Mouse (Mus musculus): ENCODE data around the gene Wfdc8. TPM values are rescaled to one million over a fixed set of nuclear protein-coding genes. Genes with fewer than 3 reads are reported as not detected.

The Wfdc8 gene
- polyA plus RNA-seq, 1 experiment from 2014 or later: not detected

DNA sequence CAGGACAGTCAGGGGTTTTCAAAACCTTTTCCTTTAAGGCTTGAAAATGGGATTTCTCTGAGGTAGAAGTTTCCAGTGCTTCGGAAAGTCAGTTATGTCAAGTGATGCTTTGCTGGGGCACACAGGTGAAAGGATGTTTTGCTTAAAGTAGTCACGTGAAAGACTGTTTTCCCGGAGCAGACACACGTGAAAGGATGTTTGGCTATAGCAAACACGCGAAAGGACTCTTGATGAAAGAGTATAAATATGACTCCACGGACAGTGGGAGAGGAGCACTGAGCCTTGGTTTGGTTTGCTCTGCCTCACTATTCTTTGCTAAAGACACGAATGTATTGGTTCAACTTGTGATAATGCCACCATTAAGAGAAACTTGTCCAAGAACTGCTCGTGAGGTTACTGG, 61.9 kb downstream of the Wfdc8 start:
- no peaks in the 10 kb centered on the region for H3K27me3 ChIP-seq (ENCODE audit: control insufficient read depth, insufficient read depth, low read length)
- ATAC-seq (replicated peaks; ENCODE audit: low FRiP score): no peak
- DNase-seq (ENCODE audit: low spot score): no peak
- no peak overlapping the region for H3K27ac ChIP-seq (ENCODE audit: low read depth, low read length)
- no peak overlapping the region for H3K9ac ChIP-seq (ENCODE audit: low read length)
- 0 out of 2 replicates have a peak, but pooled peaks cover 3% of the 10 kb centered on the region for H3K4me1 ChIP-seq (replicated peaks; ENCODE audit: control insufficient read depth, insufficient read depth, low read length)
- WGBS: 89% methylated on average over 9 of the region's 9 CpGs
- H3K36me3 ChIP-seq (ENCODE audit: control insufficient read depth, insufficient read depth, low read length): no peaks in the 10 kb centered on the region
- H3K9me3 ChIP-seq (ENCODE audit: control insufficient read depth, low read length): no peaks in the 10 kb centered on the region
- no peak overlapping the region for H3K4me3 ChIP-seq (ENCODE audit: low read depth, low read length)
- H3K4me2 ChIP-seq (ENCODE audit: low read depth, low read length, severe bottlenecking): no peak overlapping the region

DNA sequence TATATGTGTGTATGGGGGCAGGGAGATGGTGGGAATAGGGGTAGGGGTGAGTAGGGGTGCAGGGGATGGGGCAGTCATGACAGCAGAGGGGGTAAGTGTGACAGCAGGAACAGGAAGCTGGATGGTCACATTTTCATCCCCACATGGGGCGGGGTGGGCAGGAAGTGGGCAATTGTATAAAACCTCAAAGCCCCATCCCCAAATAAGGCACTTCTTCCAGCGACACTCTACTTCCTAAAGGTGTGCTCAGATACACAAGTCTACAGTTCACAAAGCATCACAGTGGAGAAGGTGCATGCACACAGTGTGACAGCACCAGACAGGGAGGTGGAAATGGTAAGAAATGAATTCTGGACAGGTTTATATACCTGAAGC, 62.5 kb downstream of the Wfdc8 start:
- ATAC-seq (replicated peaks; ENCODE audit: low FRiP score) (no peak), DNase-seq (ENCODE audit: low spot score) (no peak)
- Histone ChIP-seq H3K9me3 (ENCODE audit: control insufficient read depth, low read length) (no peaks in the 10 kb centered on the region), H3K9ac (ENCODE audit: low read length) (no peak overlapping the region), H3K36me3 (ENCODE audit: control insufficient read depth, insufficient read depth, low read length) (no peaks in the 10 kb centered on the region), H3K4me3 (ENCODE audit: low read depth, low read length) (no peak overlapping the region), H3K4me2 (ENCODE audit: low read depth, low read length, severe bottlenecking) (no peak overlapping the region), H3K27me3 (ENCODE audit: control insufficient read depth, insufficient read depth, low read length) (no peaks in the 10 kb centered on the region), H3K27ac (ENCODE audit: low read depth, low read length) (no peak overlapping the region), H3K4me1 (replicated peaks; ENCODE audit: control insufficient read depth, insufficient read depth, low read length) (0 out of 2 replicates have a peak, but pooled peaks cover 3% of the 10 kb centered on the region)
- 73% methylated on average over 2 of the region's 2 CpGs for WGBS

DNA sequence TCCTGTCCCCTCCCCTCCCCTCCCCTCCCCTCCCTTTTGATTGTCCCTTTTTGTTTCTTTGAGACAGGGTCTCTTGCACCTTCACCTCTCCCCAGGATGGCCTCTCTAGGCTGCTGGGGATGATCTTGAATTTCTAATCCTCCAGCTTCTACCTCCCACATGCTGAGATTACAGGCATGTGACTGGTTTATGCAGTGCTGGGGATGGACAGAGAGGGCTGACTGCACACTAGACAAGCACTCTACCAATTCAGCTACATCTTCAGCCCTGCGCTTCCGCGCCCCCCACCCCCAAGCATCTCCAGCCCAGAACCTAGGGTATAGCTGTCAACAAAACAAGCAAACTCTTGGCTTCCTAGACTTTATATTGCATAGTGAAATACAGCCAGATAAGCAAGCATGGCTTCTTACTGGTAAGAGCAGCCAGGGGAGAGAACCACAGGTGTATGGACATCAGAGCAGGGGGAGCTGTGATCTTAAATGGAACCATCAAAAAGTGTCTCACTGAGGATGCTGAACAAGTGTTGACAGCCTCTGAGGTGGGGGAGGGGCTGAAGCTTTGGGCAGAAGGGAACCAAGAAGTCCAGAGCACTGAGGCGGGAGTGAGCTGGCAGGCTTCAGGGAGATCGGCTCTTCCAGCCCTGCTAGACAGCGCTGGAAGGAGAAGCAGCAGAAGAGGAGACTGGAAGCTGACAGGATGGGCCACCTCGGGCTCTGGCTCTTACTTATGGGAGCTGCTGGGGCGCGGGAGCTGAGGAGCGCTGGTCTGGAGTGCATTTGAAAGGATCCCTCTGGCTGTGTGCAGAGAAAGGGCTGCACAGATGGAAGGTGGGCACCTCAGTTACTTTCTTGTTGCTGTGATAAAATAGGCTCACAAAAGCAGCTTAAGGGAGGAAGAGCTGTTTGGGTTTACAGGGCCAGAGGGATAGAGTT, 63.2 kb downstream of the Wfdc8 start:
- 19% methylated on average over 10 of the region's 10 CpGs for WGBS
- DNase-seq (ENCODE audit: low spot score) (peak; percentile 54), ATAC-seq (replicated peaks; ENCODE audit: low FRiP score) (no peak)
- H3K27ac ChIP-seq (ENCODE audit: low read depth, low read length): no peak overlapping the region
- H3K9ac ChIP-seq (ENCODE audit: low read length): peak overlapping the region; percentile 23; the same call in 1 of the 2 replicates
- no peaks in the 10 kb centered on the region for H3K36me3 ChIP-seq (ENCODE audit: control insufficient read depth, insufficient read depth, low read length)
- no peaks in the 10 kb centered on the region for H3K9me3 ChIP-seq (ENCODE audit: control insufficient read depth, low read length)
- no peaks in the 10 kb centered on the region for H3K27me3 ChIP-seq (ENCODE audit: control insufficient read depth, insufficient read depth, low read length)
- H3K4me3 ChIP-seq (ENCODE audit: low read depth, low read length): no peak overlapping the region
- no peak overlapping the region for H3K4me2 ChIP-seq (ENCODE audit: low read depth, low read length, severe bottlenecking)
- 0 out of 2 replicates have a peak, but pooled peaks cover 3% of the 10 kb centered on the region for H3K4me1 ChIP-seq (replicated peaks; ENCODE audit: control insufficient read depth, insufficient read depth, low read length)

DNA sequence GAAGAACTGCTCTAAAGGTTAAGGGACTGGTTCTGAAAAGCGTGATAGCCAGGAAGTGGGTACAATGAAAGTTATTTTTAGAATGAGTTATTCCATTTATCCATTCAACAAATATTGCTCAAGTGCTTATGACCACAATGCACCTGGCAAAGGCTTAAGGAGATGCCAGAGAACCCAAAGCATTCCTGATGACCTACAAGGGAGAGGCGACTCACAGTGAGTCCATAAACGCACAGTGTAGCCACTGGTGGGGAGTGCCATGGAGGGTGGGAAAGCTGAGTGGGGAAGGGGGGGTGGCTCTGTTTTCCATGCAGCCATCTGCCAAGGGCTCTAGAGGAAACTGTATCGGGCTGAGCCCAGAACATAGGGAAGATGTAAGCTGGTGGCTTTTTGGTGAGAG, 64.1 kb downstream of the Wfdc8 start:
- H3K27me3 ChIP-seq (ENCODE audit: control insufficient read depth, insufficient read depth, low read length): no peaks in the 10 kb centered on the region
- H3K4me3 ChIP-seq (ENCODE audit: low read depth, low read length): no peak overlapping the region
- H3K9ac ChIP-seq (ENCODE audit: low read length): no peak overlapping the region
- H3K36me3 ChIP-seq (ENCODE audit: control insufficient read depth, insufficient read depth, low read length): no peaks in the 10 kb centered on the region
- H3K9me3 ChIP-seq (ENCODE audit: control insufficient read depth, low read length): no peaks in the 10 kb centered on the region
- 0 out of 2 replicates have a peak, but pooled peaks cover 3% of the 10 kb centered on the region for H3K4me1 ChIP-seq (replicated peaks; ENCODE audit: control insufficient read depth, insufficient read depth, low read length)
- no peak overlapping the region for H3K4me2 ChIP-seq (ENCODE audit: low read depth, low read length, severe bottlenecking)
- WGBS: 46% methylated on average over 4 of the region's 4 CpGs
- no peak for DNase-seq (ENCODE audit: low spot score)
- no peak overlapping the region for H3K27ac ChIP-seq (ENCODE audit: low read depth, low read length)
- ATAC-seq (replicated peaks; ENCODE audit: low FRiP score): no peak

Other genes with a start within 250 kb of the Wfdc8 start
- gene Slpi, start 224.5 kb downstream of the Wfdc8 start, polyA plus RNA-seq (2014; fragmentation: Nextera tagmentation; extraction: Ambion mirVana): 0.31 and 0.32 TPM in 2 replicates
- gene Rbpjl, start 210.5 kb downstream of the Wfdc8 start, polyA plus RNA-seq (2014; fragmentation: Nextera tagmentation; extraction: Ambion mirVana): not detected in 2 replicates
- gene Matn4, start 208.5 kb downstream of the Wfdc8 start, polyA plus RNA-seq (2014; fragmentation: Nextera tagmentation; extraction: Ambion mirVana): not detected in 2 replicates
- 15.3 and 15.9 TPM in 2 replicates for gene Sdc4, start 169.7 kb downstream of the Wfdc8 start, polyA plus RNA-seq (2014; fragmentation: Nextera tagmentation; extraction: Ambion mirVana)
- 63.4 and 71.2 TPM in 2 replicates for gene Sys1, start 156.7 kb downstream of the Wfdc8 start, polyA plus RNA-seq (2014; fragmentation: Nextera tagmentation; extraction: Ambion mirVana)
- 3.2 and 7.3 TPM in 2 replicates for gene Gm20458, start 152.7 kb downstream of the Wfdc8 start, polyA plus RNA-seq (2014; fragmentation: Nextera tagmentation; extraction: Ambion mirVana)
- gene Trp53tg5, start 139.9 kb downstream of the Wfdc8 start, polyA plus RNA-seq (2014; fragmentation: Nextera tagmentation; extraction: Ambion mirVana): not detected in 2 replicates
- gene Dbndd2, start 127.5 kb downstream of the Wfdc8 start, polyA plus RNA-seq (2014; fragmentation: Nextera tagmentation; extraction: Ambion mirVana): 3.4 and 3.6 TPM in 2 replicates
- 51.3 and 60.3 TPM in 2 replicates for gene Pigt, start 116.1 kb downstream of the Wfdc8 start, polyA plus RNA-seq (2014; fragmentation: Nextera tagmentation; extraction: Ambion mirVana)
- gene Wfdc2, start 51.2 kb downstream of the Wfdc8 start, polyA plus RNA-seq (2014; fragmentation: Nextera tagmentation; extraction: Ambion mirVana): 35.1 and 44.4 TPM in 2 replicates
- gene Spint3, start 40.2 kb downstream of the Wfdc8 start, polyA plus RNA-seq (2014; fragmentation: Nextera tagmentation; extraction: Ambion mirVana): not detected in 2 replicates
- gene Wfdc6a, start 28.2 kb downstream of the Wfdc8 start, polyA plus RNA-seq (2014; fragmentation: Nextera tagmentation; extraction: Ambion mirVana): not detected in 2 replicates
- gene Eppin, start 20.0 kb downstream of the Wfdc8 start, polyA plus RNA-seq (2014; fragmentation: Nextera tagmentation; extraction: Ambion mirVana): not detected in 2 replicates
- gene Wfdc6b, start 104 bp downstream of the Wfdc8 start, polyA plus RNA-seq (2014; fragmentation: Nextera tagmentation; extraction: Ambion mirVana): not detected in 2 replicates
- not detected in 2 replicates for gene Wfdc16, start 25.2 kb upstream of the Wfdc8 start, polyA plus RNA-seq (2014; fragmentation: Nextera tagmentation; extraction: Ambion mirVana)
- gene Wfdc10, start 42.4 kb upstream of the Wfdc8 start, polyA plus RNA-seq (2014; fragmentation: Nextera tagmentation; extraction: Ambion mirVana): not detected in 2 replicates
- gene Wfdc9, start 43.0 kb upstream of the Wfdc8 start, polyA plus RNA-seq (2014; fragmentation: Nextera tagmentation; extraction: Ambion mirVana): not detected in 2 replicates
- not detected in 2 replicates for gene Wfdc11, start 60.5 kb upstream of the Wfdc8 start, polyA plus RNA-seq (2014; fragmentation: Nextera tagmentation; extraction: Ambion mirVana)
- not detected in 2 replicates for gene Wfdc13, start 71.5 kb upstream of the Wfdc8 start, polyA plus RNA-seq (2014; fragmentation: Nextera tagmentation; extraction: Ambion mirVana)
- gene Spint4, start 84.9 kb upstream of the Wfdc8 start, polyA plus RNA-seq (2014; fragmentation: Nextera tagmentation; extraction: Ambion mirVana): not detected in 2 replicates
- not detected in 2 replicates for gene Spint5, start 101.7 kb upstream of the Wfdc8 start, polyA plus RNA-seq (2014; fragmentation: Nextera tagmentation; extraction: Ambion mirVana)
- gene Wfdc3, start 132.3 kb upstream of the Wfdc8 start, polyA plus RNA-seq (2014; fragmentation: Nextera tagmentation; extraction: Ambion mirVana): 0.71 and 0.91 TPM in 2 replicates
- 80.3 and 80.4 TPM in 2 replicates for gene Dnttip1, start 132.4 kb upstream of the Wfdc8 start, polyA plus RNA-seq (2014; fragmentation: Nextera tagmentation; extraction: Ambion mirVana)
- gene Ube2c, start 156.3 kb upstream of the Wfdc8 start, polyA plus RNA-seq (2014; fragmentation: Nextera tagmentation; extraction: Ambion mirVana): 677 and 686 TPM in 2 replicates
- not detected in 2 replicates for gene Tnnc2, start 166.3 kb upstream of the Wfdc8 start, polyA plus RNA-seq (2014; fragmentation: Nextera tagmentation; extraction: Ambion mirVana)
- gene Snx21, start 172.2 kb upstream of the Wfdc8 start, polyA plus RNA-seq (2014; fragmentation: Nextera tagmentation; extraction: Ambion mirVana): 13.1 and 13.2 TPM in 2 replicates
- 14.1 and 15.0 TPM in 2 replicates for gene Acot8, start 191.3 kb upstream of the Wfdc8 start, polyA plus RNA-seq (2014; fragmentation: Nextera tagmentation; extraction: Ambion mirVana)
- gene Zswim3, start 191.5 kb upstream of the Wfdc8 start, polyA plus RNA-seq (2014; fragmentation: Nextera tagmentation; extraction: Ambion mirVana): 10.1 and 10.2 TPM in 2 replicates
- gene Zswim1, start 209.1 kb upstream of the Wfdc8 start, polyA plus RNA-seq (2014; fragmentation: Nextera tagmentation; extraction: Ambion mirVana): 26.4 and 29.9 TPM in 2 replicates
- gene Spata25, start 214.9 kb upstream of the Wfdc8 start, polyA plus RNA-seq (2014; fragmentation: Nextera tagmentation; extraction: Ambion mirVana): not detected in 2 replicates
- gene Ctsa, start 219.2 kb upstream of the Wfdc8 start, polyA plus RNA-seq (2014; fragmentation: Nextera tagmentation; extraction: Ambion mirVana): 82.4 and 83.3 TPM in 2 replicates
- 3.2 and 4.5 TPM in 2 replicates for gene Neurl2, start 219.8 kb upstream of the Wfdc8 start, polyA plus RNA-seq (2014; fragmentation: Nextera tagmentation; extraction: Ambion mirVana)
- gene Pltp, start 244.1 kb upstream of the Wfdc8 start, polyA plus RNA-seq (2014; fragmentation: Nextera tagmentation; extraction: Ambion mirVana): 43.2 and 50.1 TPM in 2 replicates